Mouse (Mus musculus) heart, postnatal 0 days (tissue): ENCODE data around the gene Tbl1x. TPM values are rescaled to one million over a fixed set of nuclear protein-coding genes. Genes with fewer than 3 reads are reported as not detected.
"Not testable (repeated sequence)": the region's sequence is repeated elsewhere in the genome, so short reads cannot be mapped to it uniquely, and the experiment has no call there.

Experiments used
- ATAC-seq: fragments of 200-750 bp; cut with Nextera tagmentation; 2 replicates; pipeline ENCODE4 v1.8.0; 2017; ENCODE audit warnings: low read depth, moderate number of reproducible peaks, moderate library complexity; ENCODE audit not compliant: insufficient read depth
- DNase-seq: peaks from one replicate; pipeline ENCODE4 v3.0.0-alpha.2; 2016; ENCODE audit warnings: low spot score
- H3K27ac ChIP-seq: fragments of 300-500 bp; sonication (generic); 2 replicates; pipeline ENCODE4 v1.5.1; 2014; ENCODE audit warnings: low read depth, mild to moderate bottlenecking
- H3K27me3 ChIP-seq: fragments of 300-500 bp; sonication (generic); 2 replicates; pipeline ENCODE4 v1.6.1; 2014; ENCODE audit warnings: low read length, mixed read lengths; ENCODE audit not compliant: control insufficient read depth, insufficient read depth
- H3K36me3 ChIP-seq: fragments of 300-500 bp; sonication (generic); replicated peaks from 2 replicates; pipeline ENCODE4 v1.6.1; 2014; ENCODE audit warnings: low read length, mixed read lengths; ENCODE audit not compliant: control insufficient read depth, insufficient read depth
- H3K4me1 ChIP-seq: fragments of 300-500 bp; sonication (generic); 2 replicates; pipeline ENCODE4 v1.6.1; 2014; ENCODE audit warnings: antibody characterized with exemption; ENCODE audit not compliant: control insufficient read depth, insufficient read depth
- H3K4me2 ChIP-seq: fragments of 300-500 bp; sonication (generic); 2 replicates; pipeline ENCODE4 v1.6.1; 2014; ENCODE audit warnings: low read depth, mild to moderate bottlenecking, low read length, moderate library complexity
- H3K4me3 ChIP-seq: fragments of 300-500 bp; sonication (generic); 2 replicates; pipeline ENCODE4 v1.5.1; 2014; ENCODE audit warnings: low read depth, low read length
- H3K9ac ChIP-seq: fragments of 300-500 bp; sonication (generic); replicated peaks from 2 replicates; pipeline ENCODE4 v1.6.1; 2014; ENCODE audit warnings: low read depth, low read length, mixed read lengths
- H3K9me3 ChIP-seq: fragments of 300-500 bp; sonication (generic); replicated peaks from 2 replicates; pipeline ENCODE4 v1.6.1; 2016; ENCODE audit warnings: low read length; ENCODE audit not compliant: control insufficient read depth
- CTCF ChIP-seq: IDR thresholded peaks from 2 replicates; pipeline ENCODE4 v1.5.1; 2016; ENCODE audit warnings: antibody characterized with exemption, control low read depth, low read depth
- EP300 ChIP-seq: IDR thresholded peaks from 2 replicates; pipeline ENCODE4 v1.6.1; 2016; ENCODE audit warnings: antibody characterized with exemption, low read depth
- whole genome bisulfite sequencing: fragments of 180-500 bp; shearing (Covaris S2); extraction: QIAGEN DNeasy Blood & Tissue Kit; methylation state at CpG from one replicate; pipeline ENCODE4 v1.1.7; 2014; 5-methylcytosine and 5-hydroxymethylcytosine counted together
- polyA plus RNA-seq: library from polyadenylated mRNA; unstranded; fragments of >200 nt; fragmentation: Nextera tagmentation; extraction: Ambion mirVana; gene quantifications from 2 replicates; pipeline ENCODE4 v1.2.1, GENCODE M21; 2015
- total RNA-seq: library from RNA; depleted of rRNA; stranded (reverse); fragments of >200 nt; gene quantifications from 2 replicates; pipeline ENCODE4 v1.2.3, GENCODE M21; 2014; ENCODE audit warnings: low replicate concordance

Tbl1x gene
- total and polyA plus RNA-seq, 2 experiments from 2014 or later, result 34.1 to 64.4 TPM

DNA sequence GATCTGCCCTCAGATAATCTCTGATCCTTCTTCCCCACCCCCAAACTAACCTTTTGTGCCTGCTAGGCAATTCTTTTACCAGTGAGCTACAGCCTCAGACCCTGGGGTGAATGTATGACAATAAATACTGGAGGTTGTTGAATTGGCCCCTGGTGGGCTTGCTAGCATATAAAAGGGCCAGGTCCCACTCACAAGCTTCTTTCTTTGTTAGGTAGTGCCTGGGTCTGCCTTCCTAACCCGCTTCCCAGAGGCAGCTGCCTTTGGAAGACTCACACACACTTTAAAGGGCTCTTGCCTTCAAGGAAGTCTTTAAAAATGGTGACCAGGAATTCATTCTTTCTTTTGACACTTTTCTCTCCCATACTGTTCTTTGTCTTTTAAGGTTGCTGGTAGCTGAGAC lies 14.4 kb downstream of the Tbl1x start:
- Histone ChIP-seq H3K9ac (no peak overlapping the region), H3K4me3 (no peak overlapping the region), H3K4me2 (no peak overlapping the region), H3K4me1 (no peaks in the 10 kb centered on the region), H3K36me3 (no peaks in the 10 kb centered on the region), H3K27me3 (no peaks in the 10 kb centered on the region), H3K9me3 (no peaks in the 10 kb centered on the region), H3K27ac (no peak overlapping the region)
- TF ChIP-seq CTCF (no peak), EP300 (no peak)
- ATAC-seq (no peak), DNase-seq (no peak)
- WGBS, result 58% methylated on average over 1 of the region's 1 CpGs

DNA sequence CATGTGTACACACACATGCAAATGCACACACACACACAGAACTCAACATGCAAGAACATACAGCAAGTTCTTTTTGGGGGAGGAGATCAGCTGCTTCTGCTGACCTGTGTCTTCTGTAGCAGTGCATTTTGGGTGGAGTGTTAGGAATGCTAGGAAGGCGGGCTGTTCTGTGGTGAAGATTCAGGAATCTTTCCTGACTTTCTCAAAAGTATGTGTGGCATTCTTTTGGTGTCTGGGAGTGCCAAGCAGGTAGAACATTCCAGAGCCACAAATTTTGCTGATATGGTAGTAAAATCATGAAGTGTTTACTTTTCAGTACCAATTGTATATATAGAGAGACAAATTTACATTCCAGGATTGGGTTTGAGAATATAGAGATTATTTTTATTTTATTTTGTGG lies 17.6 kb downstream of the Tbl1x start:
- no peak overlapping the region for H3K4me3 ChIP-seq
- no peak for DNase-seq
- no peaks in the 10 kb centered on the region for H3K36me3 ChIP-seq
- no peak overlapping the region for H3K9ac ChIP-seq
- 72% methylated on average over 1 of the region's 1 CpGs for WGBS
- H3K4me2 ChIP-seq, result no peak overlapping the region
- TF ChIP-seq EP300 (no peak), CTCF (no peak)
- no peaks in the 10 kb centered on the region for H3K27me3 ChIP-seq
- no peak overlapping the region for H3K27ac ChIP-seq
- H3K4me1 ChIP-seq, result no peaks in the 10 kb centered on the region
- ATAC-seq, result no peak
- H3K9me3 ChIP-seq, result no peaks in the 10 kb centered on the region

DNA sequence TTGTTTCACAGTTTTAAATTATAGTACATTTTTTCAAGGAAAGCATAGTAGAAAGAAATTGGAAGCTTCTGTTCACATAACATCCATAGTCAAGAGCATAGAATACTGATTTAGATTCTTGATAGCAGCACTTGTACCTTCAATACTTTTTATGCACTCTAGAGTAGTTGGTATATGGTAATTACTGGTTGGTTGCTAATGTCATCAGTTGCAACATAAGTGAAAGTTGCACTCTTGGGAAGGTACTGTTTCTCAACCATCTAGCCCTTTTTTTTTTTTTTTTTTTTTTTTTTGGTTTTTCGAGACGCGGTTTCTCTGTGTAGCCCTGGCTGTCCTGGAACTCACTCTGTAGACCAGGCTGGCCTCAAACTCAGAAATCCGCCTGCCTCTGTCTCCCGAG lies 20.2 kb downstream of the Tbl1x start:
- ATAC-seq (no peak), DNase-seq (no peak)
- 86% methylated on average over 2 of the region's 5 CpGs for WGBS

DNA sequence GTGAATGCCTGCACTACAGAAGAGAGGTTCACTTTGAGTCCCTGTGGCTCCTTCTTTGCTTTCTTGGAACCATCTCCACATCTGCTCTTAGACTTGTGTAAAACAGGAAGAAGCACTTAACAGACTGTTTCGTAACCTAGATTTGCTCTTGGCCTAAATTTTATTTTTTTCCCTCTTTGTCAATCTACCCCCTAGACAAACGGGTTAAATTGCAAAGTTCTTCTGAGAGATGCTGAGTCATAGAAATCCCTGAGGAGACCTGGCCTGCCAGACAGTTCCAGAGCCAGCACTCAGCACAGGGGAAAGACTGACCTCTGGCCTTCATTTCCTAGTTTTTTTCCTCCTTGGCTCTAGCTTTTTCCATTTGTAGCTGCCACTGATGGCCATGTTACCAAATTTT lies 23.1 kb downstream of the Tbl1x start:
- Histone ChIP-seq H3K9me3 (no peaks in the 10 kb centered on the region), H3K4me1 (no peaks in the 10 kb centered on the region), H3K4me3 (no peak overlapping the region), H3K36me3 (no peaks in the 10 kb centered on the region), H3K9ac (no peak overlapping the region), H3K27me3 (no peaks in the 10 kb centered on the region), H3K4me2 (no peak overlapping the region), H3K27ac (no peak overlapping the region)
- ATAC-seq (no peak), DNase-seq (peak; percentile 37)
- WGBS, result 32% methylated on average over 2 of the region's 2 CpGs
- TF ChIP-seq CTCF (no peak), EP300 (no peak)

More for the DNA sequence above, 20.2 kb downstream of the Tbl1x start:
- TF ChIP-seq CTCF (no peak), EP300 (no peak)
- Histone ChIP-seq H3K4me3 (no peak overlapping the region), H3K36me3 (no peaks in the 10 kb centered on the region), H3K4me1 (no peaks in the 10 kb centered on the region), H3K4me2 (no peak overlapping the region), H3K27ac (no peak overlapping the region), H3K9me3 (no peaks in the 10 kb centered on the region), H3K9ac (no peak overlapping the region), H3K27me3 (no peaks in the 10 kb centered on the region)

DNA sequence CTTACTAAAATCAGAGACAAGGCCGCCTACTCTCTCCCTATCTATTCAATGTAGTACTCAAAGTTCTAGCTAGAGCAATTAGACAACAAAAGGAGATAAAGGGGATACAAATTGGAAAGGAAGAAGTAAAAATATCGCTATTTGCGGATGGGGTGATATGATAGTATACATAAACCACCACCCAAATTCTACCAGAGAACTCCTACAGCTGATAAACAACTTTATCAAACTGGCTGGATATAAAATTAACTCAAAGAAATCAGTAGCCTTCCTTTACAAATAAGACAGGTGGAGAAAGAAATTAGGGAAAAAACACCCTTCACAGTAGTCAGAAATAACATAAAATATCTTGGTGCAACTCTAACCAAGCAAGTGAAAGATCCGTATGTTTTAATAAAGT lies 29.0 kb downstream of the Tbl1x start:
- not testable (repeated sequence) for H3K4me2 ChIP-seq, H3K36me3 ChIP-seq, ATAC-seq, H3K27me3 ChIP-seq, H3K27ac ChIP-seq, H3K4me1 ChIP-seq, H3K9me3 ChIP-seq, H3K9ac ChIP-seq, H3K4me3 ChIP-seq, DNase-seq
- 70% methylated on average over 4 of the region's 4 CpGs for WGBS

DNA sequence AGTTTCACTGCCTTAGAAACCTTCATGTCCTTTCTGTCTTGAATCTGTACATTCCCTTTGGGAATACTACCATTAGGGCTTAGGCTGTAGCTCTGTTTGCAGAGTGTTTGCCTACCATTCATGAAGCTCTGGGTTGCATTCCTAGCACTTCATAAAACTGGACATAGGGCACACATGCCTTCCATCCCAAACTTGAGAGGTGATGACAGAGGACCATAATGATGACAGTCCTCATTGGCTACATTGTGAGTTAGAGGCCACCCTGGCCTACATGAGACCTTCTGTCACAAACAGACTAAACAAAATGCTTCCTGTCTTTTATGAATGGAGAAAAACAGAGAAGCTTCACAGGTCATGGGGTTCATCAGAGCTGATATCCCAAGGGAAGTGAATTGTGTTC lies 33.2 kb downstream of the Tbl1x start:
- H3K4me3 ChIP-seq, result no peak overlapping the region
- H3K36me3 ChIP-seq, result no peaks in the 10 kb centered on the region
- TF ChIP-seq EP300, result no peak
- TF ChIP-seq CTCF, result no peak
- H3K27ac ChIP-seq, result no peak overlapping the region
- H3K4me2 ChIP-seq, result no peak overlapping the region
- H3K27me3 ChIP-seq, result no peaks in the 10 kb centered on the region
- peak; percentile 33; the same call in 1 of the 2 replicates for ATAC-seq
- no peaks in the 10 kb centered on the region for H3K9me3 ChIP-seq
- H3K9ac ChIP-seq, result no peak overlapping the region
- H3K4me1 ChIP-seq, result peaks cover 14% of the 10 kb centered on the region
- no peak for DNase-seq
